Mouse (Mus musculus) limb, embryonic 15.5 days (tissue): Measurements from ENCODE around the gene Edf1. TPM values are rescaled to one million over a fixed set of nuclear protein-coding genes. Genes with fewer than 3 reads are reported as not detected.

ENCODE experiments used
- ATAC-seq: fragments of 200-750 bp; cut with Nextera tagmentation; 2 replicates; pipeline ENCODE4 v1.8.0; 2017; ENCODE audit warnings: low read depth, moderate TSS enrichment; ENCODE audit not compliant: insufficient number of reproducible peaks, low FRiP score, low TSS enrichment
- H3K27ac ChIP-seq: fragments of 300-500 bp; sonication (generic); 2 replicates; pipeline ENCODE4 v1.5.1; 2015; ENCODE audit warnings: moderate library complexity, mild to moderate bottlenecking, inconsistent platforms
- H3K27me3 ChIP-seq: fragments of 300-500 bp; sonication (generic); 2 replicates; pipeline ENCODE4 v1.6.1; 2015; ENCODE audit warnings: inconsistent platforms
- H3K36me3 ChIP-seq: fragments of 300-500 bp; sonication (generic); 2 replicates; pipeline ENCODE4 v1.6.1; 2015; ENCODE audit warnings: inconsistent platforms
- H3K4me1 ChIP-seq: fragments of 300-500 bp; sonication (generic); 2 replicates; pipeline ENCODE4 v1.6.1; 2015; ENCODE audit warnings: inconsistent platforms
- H3K4me2 ChIP-seq: fragments of 300-500 bp; sonication (generic); 2 replicates; pipeline ENCODE4 v1.6.1; 2015; ENCODE audit warnings: mild to moderate bottlenecking, inconsistent platforms
- H3K4me3 ChIP-seq: fragments of 300-500 bp; sonication (generic); 2 replicates; pipeline ENCODE4 v1.5.1; 2015; ENCODE audit warnings: mild to moderate bottlenecking, inconsistent platforms
- H3K9ac ChIP-seq: fragments of 300-500 bp; sonication (generic); 2 replicates; pipeline ENCODE4 v1.6.1; 2015; ENCODE audit warnings: inconsistent platforms
- H3K9me3 ChIP-seq: fragments of 300-500 bp; sonication (generic); 2 replicates; pipeline ENCODE4 v1.6.1; 2016; ENCODE audit warnings: inconsistent platforms
- WGBS: fragments of 180-500 bp; shearing (Covaris S2); methylation state at CpG from one replicate; pipeline ENCODE4 v1.1.7; 2015; 5-methylcytosine and 5-hydroxymethylcytosine counted together
- polyA plus RNA-seq: library from polyadenylated mRNA; unstranded; fragments of >200 nt; fragmentation: Nextera tagmentation; extraction: Ambion mirVana; gene quantifications from 2 replicates; pipeline ENCODE4 v1.2.1, GENCODE M21; 2015

Gene Edf1
- polyA plus RNA-seq = 388 and 396 TPM in 2 replicates

DNA sequence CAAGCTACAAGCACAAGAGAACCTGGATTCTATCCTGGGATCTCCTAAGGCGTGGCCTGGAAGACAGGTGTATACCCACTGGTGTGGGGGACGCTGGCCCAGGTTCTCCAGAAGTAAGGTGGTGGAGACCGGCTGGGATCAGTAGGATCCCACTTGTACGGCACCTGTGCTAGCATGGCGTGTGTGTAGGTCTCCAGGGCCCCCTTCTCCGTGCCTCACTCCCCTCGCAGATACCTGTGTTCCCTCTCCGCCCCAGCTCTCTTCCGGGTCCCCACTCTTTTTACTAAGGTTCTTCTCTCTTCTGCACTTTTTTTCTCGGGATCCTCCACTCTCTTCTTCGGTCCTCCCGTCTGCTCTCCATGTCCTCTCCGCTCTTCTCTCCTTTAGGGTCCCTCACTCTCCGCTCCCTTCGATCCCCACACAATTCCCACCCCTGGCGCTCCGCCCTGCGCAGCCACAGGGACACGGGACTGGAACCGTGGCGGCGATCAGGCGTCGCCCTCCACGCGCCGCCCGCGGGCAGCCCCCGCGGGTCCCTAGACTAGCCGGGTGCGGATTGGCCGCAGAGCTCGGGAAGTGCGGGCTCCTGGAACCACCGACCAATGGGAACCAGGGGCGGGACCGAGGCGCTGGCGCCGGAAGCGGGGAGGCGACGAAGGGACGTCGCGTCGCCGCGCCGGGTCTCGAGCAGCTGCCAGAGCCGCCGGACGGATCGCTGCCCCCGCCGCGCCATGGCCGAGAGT is at the start of gene Edf1:
Gene Edf1, plus strand, starts transcription at position 627 of the 743 bp plus-strand sequence.
- peak within 1 kb of the TSS; percentile 99 for H3K4me3 ChIP-seq
- peak within 1 kb of the TSS; percentile 80 for H3K27ac ChIP-seq
- ATAC-seq = peak; percentile 94
- peak within 1 kb of the TSS; percentile 94 for H3K9ac ChIP-seq
- peak within 1 kb of the TSS; percentile 83 for H3K4me2 ChIP-seq
- H3K9me3 ChIP-seq = no peaks in the 10 kb centered on the region
- H3K27me3 ChIP-seq = no peaks in the 10 kb centered on the region
- WGBS = under 1% methylated on average over 61 of the region's 61 CpGs
- peaks cover 31% of the 10 kb centered on the region for H3K4me1 ChIP-seq
- peaks cover 29% of the 10 kb centered on the region for H3K36me3 ChIP-seq

DNA sequence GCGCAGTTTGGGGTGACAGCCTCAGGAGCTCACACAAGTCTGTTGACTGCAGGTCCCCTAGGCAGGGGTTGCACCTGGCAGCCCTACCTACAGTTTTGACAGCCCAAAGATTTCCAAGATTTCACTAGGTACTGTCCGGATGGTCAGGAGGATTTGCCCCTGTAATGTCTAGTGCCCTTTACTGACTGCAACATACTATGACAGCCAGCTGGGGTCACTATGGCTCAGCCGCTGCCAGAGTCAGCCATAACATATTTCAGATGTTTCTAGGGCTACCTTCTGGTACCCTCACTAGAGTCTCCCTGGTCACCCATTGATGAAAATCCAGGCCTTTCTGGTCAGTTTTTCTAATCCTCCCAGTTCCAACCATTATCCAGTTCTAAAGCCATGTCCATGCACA is 47.7 kb upstream of the Edf1 start:
- Histone ChIP-seq H3K4me1 (no peaks in the 10 kb centered on the region), H3K9me3 (no peaks in the 10 kb centered on the region), H3K36me3 (peaks cover 14% of the 10 kb centered on the region), H3K27me3 (no peaks in the 10 kb centered on the region), H3K4me2 (no peak overlapping the region), H3K9ac (no peak overlapping the region), H3K4me3 (no peak overlapping the region), H3K27ac (no peak overlapping the region)
- no peak for ATAC-seq
- WGBS = 62% methylated on average over 3 of the region's 3 CpGs

DNA sequence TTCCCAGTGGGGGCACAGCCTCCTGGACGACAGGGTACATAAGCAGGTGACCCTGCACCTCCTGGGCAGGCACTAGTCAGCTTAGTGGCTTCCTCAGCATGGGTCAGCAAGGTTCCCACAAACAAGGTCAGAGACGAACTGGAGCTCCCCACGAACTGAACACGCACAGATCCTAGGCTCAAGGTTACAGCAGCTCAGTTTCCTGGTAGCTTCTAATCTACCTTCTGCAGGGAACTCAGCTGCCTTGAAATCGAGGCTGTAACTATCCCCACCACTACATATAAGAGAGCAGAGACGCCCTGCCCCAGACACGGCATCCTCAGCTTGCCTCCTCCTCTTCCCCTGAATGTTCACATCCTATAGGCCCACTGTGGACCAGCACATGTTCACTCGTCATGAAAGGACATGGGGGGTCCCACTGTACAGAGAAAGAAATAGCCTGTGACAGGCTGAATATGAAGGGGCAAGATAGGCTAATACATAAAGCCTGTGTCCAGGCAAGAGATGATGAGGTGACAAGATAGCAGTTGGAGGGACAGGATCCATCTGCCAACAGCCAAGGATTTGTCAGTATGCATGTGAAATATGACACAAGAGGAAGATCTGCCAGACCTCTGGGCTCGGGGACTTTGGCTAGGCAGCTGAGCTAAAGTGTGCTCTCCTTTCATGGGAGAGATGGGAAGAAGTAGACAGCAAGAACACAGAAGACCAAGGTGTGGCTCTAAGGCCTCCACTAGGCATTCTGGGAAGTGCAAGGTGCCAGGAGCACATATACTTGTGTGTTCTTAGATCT is 30.9 kb upstream of the Edf1 start:
- 85% methylated on average over 9 of the region's 9 CpGs for WGBS
- no peak for ATAC-seq
- H3K27ac ChIP-seq = no peak overlapping the region

DNA sequence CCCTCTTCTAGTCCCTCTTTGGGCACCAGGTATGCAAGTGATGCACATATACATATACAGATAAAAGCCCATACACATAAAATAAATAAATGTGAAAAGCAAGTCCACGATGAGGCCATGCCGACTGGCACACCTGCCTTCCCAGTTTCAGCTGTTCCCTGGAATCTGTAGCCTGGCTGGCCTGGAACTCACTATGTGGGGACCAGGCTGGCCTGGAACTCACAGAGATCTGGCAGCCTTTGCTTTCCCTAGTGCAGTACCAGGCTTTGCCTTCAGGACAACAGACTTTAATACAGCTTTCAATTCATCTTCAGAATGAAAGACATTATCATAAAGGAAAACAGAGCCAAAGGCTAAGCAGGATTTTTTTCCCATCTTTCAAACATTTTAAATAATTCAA is 23.9 kb upstream of the Edf1 start:
- no peaks in the 10 kb centered on the region for H3K27me3 ChIP-seq
- H3K4me3 ChIP-seq = no peak overlapping the region
- H3K4me2 ChIP-seq = no peak overlapping the region
- no peak overlapping the region for H3K27ac ChIP-seq
- H3K4me1 ChIP-seq = 0 out of 2 replicates have a peak, but pooled peaks cover 3% of the 10 kb centered on the region
- no peak overlapping the region for H3K9ac ChIP-seq
- 91% methylated on average over 2 of the region's 2 CpGs for WGBS
- peaks cover 79% of the 10 kb centered on the region for H3K36me3 ChIP-seq
- no peaks in the 10 kb centered on the region for H3K9me3 ChIP-seq
- no peak for ATAC-seq

More for the DNA sequence above, 30.9 kb upstream of the Edf1 start:
- no peaks in the 10 kb centered on the region for H3K27me3 ChIP-seq
- H3K4me2 ChIP-seq = no peak overlapping the region
- no peaks in the 10 kb centered on the region for H3K9me3 ChIP-seq
- H3K9ac ChIP-seq = no peak overlapping the region
- H3K4me1 ChIP-seq = no peaks in the 10 kb centered on the region
- peaks cover 95% of the 10 kb centered on the region for H3K36me3 ChIP-seq
- H3K4me3 ChIP-seq = no peak overlapping the region

DNA sequence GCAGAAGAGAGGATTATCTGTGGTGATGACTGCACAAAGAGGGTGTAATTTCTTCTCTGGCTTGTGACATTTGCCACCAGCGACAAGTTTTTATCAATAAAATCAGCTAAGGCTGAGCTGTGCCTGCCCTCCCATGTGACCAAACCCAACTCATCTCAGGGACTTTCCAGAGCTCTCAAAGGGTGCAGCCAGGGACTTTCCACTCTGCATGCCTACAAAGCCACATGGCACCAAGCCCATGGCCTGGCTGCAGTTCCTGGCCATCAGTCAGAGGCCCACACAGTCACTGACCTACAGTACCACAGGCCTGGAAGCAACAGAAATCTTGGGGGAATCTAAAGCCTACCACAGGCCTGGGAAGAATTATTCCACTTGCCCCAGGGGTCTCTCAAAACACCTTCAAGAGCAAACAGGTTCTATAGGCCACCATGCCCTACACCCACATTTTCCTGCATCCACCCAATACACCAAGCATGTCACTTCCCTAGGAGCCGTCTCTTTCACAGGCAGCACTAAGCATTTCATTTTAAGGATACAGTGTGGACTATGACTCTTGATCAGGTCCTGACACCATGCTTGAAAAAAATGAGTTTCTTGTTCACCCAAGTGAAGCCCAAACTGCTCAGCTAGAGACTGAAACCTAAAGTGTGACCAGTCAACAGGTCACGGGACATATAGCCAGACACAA is 23.3 kb upstream of the Edf1 start:
- 81% methylated on average over 3 of the region's 3 CpGs for WGBS
- Histone ChIP-seq H3K27me3 (no peaks in the 10 kb centered on the region), H3K9me3 (no peaks in the 10 kb centered on the region), H3K4me1 (0 out of 2 replicates have a peak, but pooled peaks cover 3% of the 10 kb centered on the region), H3K9ac (no peak overlapping the region), H3K4me3 (no peak overlapping the region), H3K27ac (no peak overlapping the region), H3K36me3 (peaks cover 77% of the 10 kb centered on the region), H3K4me2 (no peak overlapping the region)
- ATAC-seq = no peak

DNA sequence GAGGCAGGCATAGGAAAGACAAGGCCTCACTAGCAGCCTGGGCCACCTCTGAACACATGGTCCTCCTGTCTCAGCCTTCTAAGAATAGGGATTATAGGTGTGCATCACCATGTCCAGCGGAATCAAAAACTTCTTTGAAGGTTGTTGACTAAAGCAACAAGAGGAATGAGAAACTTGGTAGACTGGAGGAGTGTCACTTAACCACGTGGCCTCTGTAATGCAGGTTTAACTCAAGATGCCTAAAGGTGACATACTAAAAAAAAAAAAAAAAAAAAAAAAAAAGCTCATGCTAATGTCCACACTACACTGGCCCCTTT is 22.8 kb upstream of the Edf1 start:
- no peak overlapping the region for H3K27ac ChIP-seq
- 0 out of 2 replicates have a peak, but pooled peaks cover 3% of the 10 kb centered on the region for H3K4me1 ChIP-seq
- H3K36me3 ChIP-seq = peaks cover 72% of the 10 kb centered on the region
- no peak overlapping the region for H3K4me2 ChIP-seq
- H3K4me3 ChIP-seq = no peak overlapping the region
- no peaks in the 10 kb centered on the region for H3K27me3 ChIP-seq
- no peaks in the 10 kb centered on the region for H3K9me3 ChIP-seq
- H3K9ac ChIP-seq = no peak overlapping the region
- ATAC-seq = no peak
- WGBS = 96% methylated on average over 2 of the region's 2 CpGs

DNA sequence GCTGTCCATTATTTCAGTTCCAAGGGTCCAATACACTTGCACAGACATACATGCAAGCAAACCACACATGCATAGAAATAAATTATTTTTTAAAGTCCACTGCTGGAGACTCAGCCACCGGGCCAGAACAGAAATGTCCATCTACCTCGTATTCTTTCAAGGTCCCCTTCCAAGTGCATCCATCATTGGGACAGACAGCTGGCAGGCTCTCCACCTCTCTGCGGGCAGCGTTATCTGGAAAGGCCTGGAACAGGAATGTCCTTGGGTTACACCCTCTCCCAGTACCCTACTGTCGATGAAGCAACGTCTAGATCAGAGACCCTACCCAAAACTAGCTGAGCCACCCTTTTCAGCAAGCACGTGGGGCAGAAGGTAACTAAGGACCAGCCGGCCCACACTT is 21.1 kb upstream of the Edf1 start:
- H3K27ac ChIP-seq = no peak overlapping the region
- no peaks in the 10 kb centered on the region for H3K9me3 ChIP-seq
- no peak overlapping the region for H3K4me3 ChIP-seq
- H3K4me2 ChIP-seq = no peak overlapping the region
- no peaks in the 10 kb centered on the region for H3K27me3 ChIP-seq
- 88% methylated on average over 8 of the region's 8 CpGs for WGBS
- 0 out of 2 replicates have a peak, but pooled peaks cover 3% of the 10 kb centered on the region for H3K4me1 ChIP-seq
- H3K9ac ChIP-seq = no peak overlapping the region
- peaks cover 56% of the 10 kb centered on the region for H3K36me3 ChIP-seq
- no peak for ATAC-seq

DNA sequence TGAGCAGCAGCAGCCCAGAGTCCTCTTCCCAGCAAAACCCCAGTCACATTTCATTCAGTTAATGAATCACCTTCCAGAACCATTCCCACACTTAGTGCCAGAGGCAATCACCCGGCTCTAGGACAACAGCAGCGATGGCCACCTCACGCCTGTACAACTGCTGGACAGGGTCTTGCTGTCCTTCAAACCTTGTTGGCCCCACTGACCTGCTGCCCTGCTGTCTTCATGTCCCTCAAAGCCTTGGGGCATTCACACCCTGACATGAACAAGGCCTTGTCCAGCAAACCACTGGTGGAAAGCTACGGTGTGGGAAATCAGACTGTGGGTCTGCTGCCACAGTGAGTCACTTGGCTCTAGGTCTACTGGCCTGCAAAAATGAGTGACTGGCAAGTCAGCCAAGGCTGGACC is 17.1 kb upstream of the Edf1 start:
- H3K4me1 ChIP-seq = peaks cover 11% of the 10 kb centered on the region
- H3K9ac ChIP-seq = no peak overlapping the region
- no peak overlapping the region for H3K4me2 ChIP-seq
- no peak overlapping the region for H3K4me3 ChIP-seq
- H3K36me3 ChIP-seq = peaks cover 35% of the 10 kb centered on the region
- 93% methylated on average over 4 of the region's 4 CpGs for WGBS
- H3K27ac ChIP-seq = no peak overlapping the region
- no peaks in the 10 kb centered on the region for H3K27me3 ChIP-seq
- H3K9me3 ChIP-seq = no peaks in the 10 kb centered on the region
- ATAC-seq = no peak

DNA sequence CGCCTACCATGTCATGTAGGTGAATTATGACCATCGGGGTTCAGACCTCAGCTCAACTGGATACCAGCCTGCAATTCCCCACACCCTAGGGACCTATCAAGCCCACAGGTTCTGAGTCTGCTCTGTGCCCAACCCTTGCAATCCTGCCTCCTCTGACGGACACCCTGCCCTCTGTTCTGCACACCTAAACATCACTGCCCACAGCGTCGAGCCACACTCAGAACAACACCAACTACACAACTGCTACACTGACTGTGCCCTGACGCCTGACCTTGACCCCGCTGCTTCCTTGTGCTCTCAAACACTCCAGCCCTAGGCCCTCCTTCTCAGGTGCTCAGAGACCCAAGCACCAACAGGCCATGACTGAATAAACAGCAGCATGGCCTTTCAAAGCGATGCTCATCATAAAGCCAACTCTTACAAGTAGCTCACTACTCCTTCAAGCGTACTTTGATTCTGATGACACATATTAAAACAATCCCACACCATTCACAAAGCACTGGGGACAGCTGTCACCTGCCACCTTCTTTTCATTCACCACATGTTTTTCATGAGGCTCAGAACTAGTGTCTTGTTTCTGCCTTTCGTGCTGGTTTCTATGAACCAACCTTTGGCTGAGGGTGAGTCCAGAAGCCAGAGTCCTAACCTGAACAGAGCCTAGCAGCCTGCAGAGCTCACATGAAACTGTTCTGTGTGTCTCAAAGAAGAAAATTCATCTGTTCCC is 15.8 kb upstream of the Edf1 start:
- Histone ChIP-seq H3K4me2 (no peak overlapping the region), H3K4me3 (no peak overlapping the region), H3K9me3 (no peaks in the 10 kb centered on the region), H3K9ac (no peak overlapping the region), H3K4me1 (peaks cover 16% of the 10 kb centered on the region), H3K27ac (no peak overlapping the region), H3K27me3 (no peaks in the 10 kb centered on the region), H3K36me3 (peaks cover 23% of the 10 kb centered on the region)
- no peak for ATAC-seq
- 73% methylated on average over 10 of the region's 10 CpGs for WGBS

DNA sequence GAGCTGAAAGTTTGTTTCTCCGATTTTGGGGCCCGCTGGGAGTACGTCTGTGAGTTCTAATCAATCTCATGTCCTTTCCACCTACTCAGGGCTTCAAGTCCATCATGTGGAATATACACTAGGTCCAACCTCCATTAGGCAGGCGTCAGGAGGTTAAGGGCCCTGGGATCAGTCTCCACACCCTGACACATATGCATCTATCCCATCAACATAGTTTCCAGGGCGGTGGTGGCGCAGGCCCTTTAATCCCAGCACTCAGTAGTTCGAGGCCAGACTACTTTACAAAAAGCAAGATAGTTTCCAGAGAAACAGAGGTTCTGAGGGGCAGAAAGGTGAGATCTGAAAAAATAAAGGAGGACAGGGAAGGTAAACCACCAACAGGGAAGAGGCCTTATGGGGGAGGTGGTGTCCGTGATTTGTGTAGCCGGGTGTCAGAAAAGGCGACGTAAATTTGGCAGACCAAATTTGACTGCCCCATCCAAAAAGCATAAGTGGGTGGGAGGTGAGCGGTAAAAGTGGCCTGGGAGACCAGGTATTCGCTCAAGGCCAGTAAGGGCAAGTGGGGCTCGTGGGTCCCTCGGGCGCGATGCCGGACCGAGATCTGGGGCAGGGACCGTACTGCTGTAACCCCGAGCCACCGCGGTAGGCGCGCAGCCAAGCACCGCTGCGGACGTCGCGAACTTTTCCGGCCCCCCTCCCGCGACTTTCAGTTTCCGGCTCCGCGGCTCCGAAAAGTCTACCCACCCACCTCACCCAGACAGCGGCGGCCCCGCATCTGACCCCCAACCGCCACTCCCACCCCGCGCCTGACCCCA is 11.4 kb upstream of the Edf1 start:
- H3K27ac ChIP-seq = peak overlapping the region; percentile 76
- peak overlapping the region; percentile 77 for H3K4me3 ChIP-seq
- peak overlapping the region; percentile 70 for H3K9ac ChIP-seq
- peak overlapping the region; percentile 63 for H3K4me2 ChIP-seq
- H3K4me1 ChIP-seq = peaks cover 19% of the 10 kb centered on the region
- ATAC-seq = peak; percentile 62
- no peaks in the 10 kb centered on the region for H3K27me3 ChIP-seq
- H3K36me3 ChIP-seq = 0 out of 2 replicates have a peak, but pooled peaks cover 3% of the 10 kb centered on the region
- WGBS = 7% methylated on average over 43 of the region's 43 CpGs
- no peaks in the 10 kb centered on the region for H3K9me3 ChIP-seq
